Mouse (Mus musculus): ENCODE results near the gene Stac2. TPM values are rescaled to one million over a fixed set of nuclear protein-coding genes. Genes with fewer than 3 reads are reported as not detected.

Gene Stac2
- total RNA-seq, 2 experiments from 2014 or later, result 27.2 to 31.0 TPM

- DNase-seq (ENCODE audit: low spot score in 2 of 2), result no peak
Measured at GRCm38 (mm10) chr11:98000378-98001140, 52.7 kb downstream of the Stac2 start.

GRCm38 (mm10) chr11:97999748-98000147, 53.5 kb downstream of the Stac2 start:
- no peak for DNase-seq (ENCODE audit: low spot score in 2 of 2)

GRCm38 (mm10) chr11:97998898-97999608, 54.2 kb downstream of the Stac2 start:
- DNase-seq (ENCODE audit: low spot score in 2 of 2), result no peak

DNA sequence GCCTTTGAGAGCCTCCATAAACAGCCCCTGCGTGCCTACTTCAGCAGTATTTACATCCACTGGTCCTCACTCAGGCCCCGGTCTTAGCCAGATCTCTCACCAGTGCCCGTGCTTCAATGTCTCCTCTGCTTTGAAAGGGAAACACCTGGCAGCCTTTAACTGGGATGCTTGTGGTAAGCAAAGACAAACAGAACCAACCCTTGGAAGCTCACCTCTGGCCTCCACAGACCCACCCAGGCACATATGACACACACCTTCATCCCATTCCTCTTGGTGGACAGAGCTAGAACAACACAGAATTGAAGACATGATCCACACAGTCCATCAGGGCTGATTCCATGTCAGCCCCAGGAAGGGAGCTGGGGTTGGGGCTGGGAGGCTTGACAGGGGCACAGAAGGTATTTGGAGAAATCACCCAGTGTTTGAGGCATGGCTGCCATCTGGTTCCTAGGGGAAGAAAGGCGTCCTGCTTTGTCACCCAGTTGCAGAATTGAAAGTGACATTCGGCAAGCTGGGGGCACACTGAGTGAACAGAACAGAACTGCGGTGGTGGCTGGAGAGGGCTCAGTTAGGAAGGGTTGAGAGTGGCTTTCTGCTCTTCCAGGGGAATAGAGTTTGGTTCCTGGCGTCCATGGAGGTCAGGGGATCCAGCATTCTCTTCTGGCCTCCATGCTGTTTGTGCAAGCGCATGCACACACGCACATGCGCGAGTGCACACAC, 55.0 kb downstream of the Stac2 start:
- no peak for DNase-seq (ENCODE audit: low spot score in 2 of 2)

GRCm38 (mm10) chr11:97997387-97997960, 55.8 kb downstream of the Stac2 start:
- no peak for DNase-seq (ENCODE audit: low spot score in 2 of 2)

- no peak for DNase-seq (ENCODE audit: low spot score in 2 of 2)
Measured at GRCm38 (mm10) chr11:97996691-97997090, 56.6 kb downstream of the Stac2 start.

DNA sequence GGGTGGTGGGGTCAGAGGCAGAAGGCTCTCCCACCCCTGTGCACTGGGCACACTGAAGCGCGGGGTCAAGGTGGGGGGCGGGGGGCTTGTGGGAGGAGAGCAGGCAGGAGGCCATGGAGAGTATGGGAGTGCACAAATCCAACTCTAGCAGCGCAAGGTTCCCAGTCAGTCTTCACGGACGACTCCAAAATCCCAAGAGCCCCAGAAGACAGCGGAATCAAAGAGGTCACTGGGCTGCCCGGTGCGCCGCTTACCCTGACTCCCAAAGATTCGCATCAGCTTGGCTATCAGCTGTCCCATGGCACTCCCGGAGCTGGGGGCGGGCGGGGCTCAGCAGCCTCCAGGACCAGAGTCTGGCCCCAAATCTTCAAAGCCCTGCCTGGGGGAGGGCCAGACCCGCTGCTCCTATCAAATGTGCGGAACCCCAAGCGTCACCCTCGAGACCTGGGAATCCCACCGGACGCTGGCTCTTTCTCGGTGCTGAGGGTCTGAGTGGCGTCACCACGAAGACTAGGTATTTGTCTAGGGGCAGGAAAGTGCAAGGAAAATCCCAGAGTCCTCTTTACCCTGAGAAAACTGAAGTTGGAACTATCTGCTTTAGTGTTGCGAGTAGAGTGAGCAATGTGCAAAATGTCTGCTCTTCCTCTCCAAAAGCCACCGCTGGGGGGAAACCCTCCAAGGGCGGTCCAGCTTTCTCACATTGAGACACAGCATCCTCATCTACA, 57.5 kb downstream of the Stac2 start, which contains the start of gene Arl5c:
TSS of gene Arl5c (minus strand) at position 618 of the 725 bp plus-strand sequence.
- DNase-seq (ENCODE audit: low spot score in 2 of 2), result no peak

GRCm38 (mm10) chr11:97994539-97995100, 58.6 kb downstream of the Stac2 start:
- peak in 1 of 2 experiments; percentile 66 for DNase-seq (ENCODE audit: low spot score in 2 of 2)

DNA sequence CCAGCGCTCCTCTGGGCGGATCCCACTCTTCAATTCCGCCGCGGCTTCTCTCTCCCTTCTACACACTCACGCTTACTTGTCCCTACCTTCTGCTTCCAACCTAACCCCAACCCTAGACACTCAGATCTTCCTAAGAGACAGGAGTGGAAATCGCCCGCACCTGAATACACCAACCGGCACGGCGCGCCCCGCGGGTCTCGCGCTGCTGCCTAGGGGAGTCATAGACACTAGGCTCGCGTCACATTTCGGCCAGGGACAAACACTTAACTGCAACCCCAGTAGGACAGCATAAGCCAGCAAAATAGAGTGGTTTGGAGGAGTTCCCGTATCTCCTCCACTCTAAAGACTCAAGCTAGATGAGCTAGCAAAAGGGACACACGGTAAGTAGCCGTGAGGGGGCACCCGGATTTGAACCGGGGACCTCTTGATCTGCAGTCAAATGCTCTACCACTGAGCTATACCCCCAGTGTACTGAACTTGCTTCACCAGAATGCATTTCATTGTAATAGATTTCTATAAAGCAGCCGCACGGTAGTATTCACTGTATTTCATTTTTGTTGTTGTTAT, 64.6 kb downstream of the Stac2 start:
- DNase-seq (ENCODE audit: low spot score in 2 of 2), result peak; percentile 87 to 94

- peak; percentile 97 for DNase-seq (ENCODE audit: low spot score in 2 of 2)
Measured at GRCm38 (mm10) chr11:97987551-97988526, 65.4 kb downstream of the Stac2 start.

- no peak for DNase-seq (ENCODE audit: low spot score in 2 of 2)
Measured at GRCm38 (mm10) chr11:97986738-97987465, 66.4 kb downstream of the Stac2 start.

Small RNAs within 50 kb of the gene (microRNA-seq; reads per million reads assigned to microRNA genes)
- 0 reads per million in 2 experiments for gene Gm27597

Other genes starting within 250 kb of the Stac2 start
- gene B230217C12Rik, start 212.7 kb downstream of the Stac2 start, total RNA-seq (2021), result 10 to 100 TPM; 44.2 to 49.6 TPM
- under 1 TPM; 0.41 to 0.50 TPM for gene Fbxo47, start 169.3 kb downstream of the Stac2 start, total RNA-seq (2021)
- gene Plxdc1, start 67.0 kb downstream of the Stac2 start, total RNA-seq (2021), result 1 to 10 TPM; 7.9 to 9.6 TPM
- 1 to 10 TPM; 1.5 to 1.6 TPM for gene Arl5c, start 57.3 kb downstream of the Stac2 start, total RNA-seq (2021)
- 100 to 1,000 TPM; 128 to 131 TPM for gene Cacnb1, start 30.4 kb downstream of the Stac2 start, total RNA-seq (2021)
- gene Rpl19, start 26.8 kb downstream of the Stac2 start, total RNA-seq (2021), result 100 to 1,000 TPM; 532 to 602 TPM
- gene Fbxl20, start 96.9 kb upstream of the Stac2 start, total RNA-seq (2021), result 10 to 100 TPM; 29.9 to 38.4 TPM
- gene Med1, start 139.8 kb upstream of the Stac2 start, total RNA-seq (2021), result 10 to 100 TPM; 44.8 to 51.3 TPM
- 10 to 100 TPM; 36.9 to 37.2 TPM for gene Cdk12, start 149.6 kb upstream of the Stac2 start, total RNA-seq (2021)

All from layer of hippocampus, postnatal 14 days (tissue).